Mouse (Mus musculus): ENCODE results near the gene Cldn13. TPM values are rescaled to one million over a fixed set of nuclear protein-coding genes. Genes with fewer than 3 reads are reported as not detected.

Cldn13 gene
- total RNA-seq, 1 experiment from 2014 or later: not detected

DNA sequence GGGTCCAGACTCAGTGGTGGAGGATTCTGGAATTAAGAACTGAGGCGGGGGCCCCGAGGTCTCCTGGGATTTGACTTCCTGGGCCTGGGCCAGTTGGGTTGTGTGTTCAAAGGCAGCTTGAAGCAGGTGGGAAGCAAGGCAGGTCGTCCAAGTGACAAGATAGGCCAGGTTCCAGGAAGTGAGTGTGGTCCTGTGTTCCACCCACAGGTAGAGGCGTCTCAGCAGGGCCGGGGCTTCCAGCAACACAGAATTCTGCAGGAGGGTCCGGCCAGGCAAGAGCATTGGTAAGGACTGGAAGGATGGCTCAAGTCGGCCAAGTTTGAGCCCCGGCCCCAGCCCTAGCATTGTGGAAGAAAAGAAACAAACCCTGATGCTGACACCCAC is 13.7 kb downstream of the Cldn13 start:
- ATAC-seq (ENCODE audit: extremely low read depth, insufficient number of reproducible peaks, low FRiP score, poor library complexity, severe bottlenecking): no peak

DNA sequence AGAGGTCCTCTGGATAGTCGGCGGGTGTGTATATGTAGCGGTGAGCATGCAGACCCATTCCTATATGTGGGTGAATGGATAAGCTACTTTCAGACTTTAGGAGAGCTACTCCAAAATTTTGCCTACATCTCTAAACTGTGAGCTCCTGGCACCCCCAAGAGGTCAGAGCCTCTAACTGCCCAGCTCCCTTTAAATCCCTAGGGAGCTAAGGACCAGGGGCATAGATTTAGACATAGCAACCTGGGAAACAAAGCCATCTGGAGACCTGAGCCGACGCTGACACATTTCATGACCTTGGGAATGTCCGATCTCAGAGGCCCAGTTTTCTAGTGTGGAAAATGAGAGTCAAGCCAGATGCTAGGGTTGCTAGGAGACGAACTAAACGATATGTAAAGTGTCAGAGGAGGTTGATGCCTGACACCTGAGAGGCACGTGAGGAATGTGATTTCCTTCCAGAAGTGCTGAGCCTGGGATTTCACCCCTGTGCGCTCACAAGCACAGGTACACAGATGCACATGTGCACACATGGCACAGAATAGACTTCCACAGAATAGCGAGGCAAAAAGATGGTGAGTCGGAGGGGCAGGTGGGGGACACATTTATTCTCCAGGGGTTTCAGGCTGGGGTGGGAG is 14.2 kb downstream of the Cldn13 start:
- no peak for ATAC-seq (ENCODE audit: extremely low read depth, insufficient number of reproducible peaks, low FRiP score, poor library complexity, severe bottlenecking)

DNA sequence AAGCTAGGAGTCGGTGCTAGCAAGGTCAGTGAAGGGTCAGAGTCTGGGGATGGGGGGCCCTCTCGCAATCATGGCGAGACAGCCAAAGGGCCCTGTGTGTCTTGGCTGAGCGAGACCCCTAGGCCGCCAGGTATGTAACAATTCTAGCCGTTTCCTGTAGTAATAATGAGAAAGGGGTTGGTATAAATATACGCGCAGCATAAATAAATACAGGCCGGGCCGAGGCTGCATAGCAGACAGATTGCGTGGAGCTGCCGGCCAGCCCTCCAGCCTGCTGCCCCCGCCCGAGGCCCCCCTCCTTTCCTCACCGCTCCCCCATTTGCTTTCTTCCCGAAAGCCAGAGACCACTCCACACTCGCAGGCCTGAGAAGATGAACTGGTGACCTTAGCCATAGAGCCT is 17.7 kb downstream of the Cldn13 start:
- no peak for ATAC-seq (ENCODE audit: extremely low read depth, insufficient number of reproducible peaks, low FRiP score, poor library complexity, severe bottlenecking)

DNA sequence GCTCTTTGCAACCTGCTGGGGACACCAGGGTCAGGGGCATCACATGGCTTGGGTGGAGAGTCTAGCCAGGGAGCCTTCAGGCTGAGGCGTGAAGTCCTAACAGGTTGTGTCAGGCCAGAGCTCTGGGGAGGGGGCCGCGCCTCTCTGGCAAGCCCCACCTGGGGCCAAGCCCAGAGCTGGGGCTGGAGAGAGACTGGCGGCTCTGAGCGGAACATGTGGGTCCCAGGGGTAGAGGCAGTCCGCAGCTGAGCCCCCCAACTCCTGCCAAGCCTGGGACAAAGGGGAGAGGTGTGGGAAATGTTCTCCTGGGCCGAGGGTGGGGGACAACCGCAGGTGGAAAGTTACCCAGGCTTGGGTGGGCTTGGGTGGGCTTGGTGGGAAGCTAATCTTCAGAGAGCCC is 18.4 kb downstream of the Cldn13 start:
- no peak for ATAC-seq (ENCODE audit: extremely low read depth, insufficient number of reproducible peaks, low FRiP score, poor library complexity, severe bottlenecking)

DNA sequence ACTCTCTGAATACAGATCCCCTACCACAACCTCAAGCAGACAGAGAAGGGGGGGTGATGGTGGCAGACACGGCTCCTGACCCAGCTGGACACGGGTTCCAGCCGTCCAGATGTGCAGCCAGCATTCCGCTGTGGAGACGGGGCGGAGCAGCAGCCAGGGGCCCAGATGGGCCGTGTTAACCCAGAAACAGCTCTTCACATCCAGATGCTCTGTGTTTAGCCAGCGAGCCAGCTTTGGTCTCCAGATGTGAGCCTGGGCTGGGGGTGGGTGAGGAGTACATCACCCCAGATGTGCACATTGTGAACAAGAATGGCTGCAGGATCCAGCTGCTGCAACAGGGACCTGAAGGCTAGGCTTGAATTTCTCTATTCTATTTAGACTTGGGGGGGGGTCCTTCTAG is 20.0 kb downstream of the Cldn13 start:
- ATAC-seq (ENCODE audit: extremely low read depth, insufficient number of reproducible peaks, low FRiP score, poor library complexity, severe bottlenecking): no peak

DNA sequence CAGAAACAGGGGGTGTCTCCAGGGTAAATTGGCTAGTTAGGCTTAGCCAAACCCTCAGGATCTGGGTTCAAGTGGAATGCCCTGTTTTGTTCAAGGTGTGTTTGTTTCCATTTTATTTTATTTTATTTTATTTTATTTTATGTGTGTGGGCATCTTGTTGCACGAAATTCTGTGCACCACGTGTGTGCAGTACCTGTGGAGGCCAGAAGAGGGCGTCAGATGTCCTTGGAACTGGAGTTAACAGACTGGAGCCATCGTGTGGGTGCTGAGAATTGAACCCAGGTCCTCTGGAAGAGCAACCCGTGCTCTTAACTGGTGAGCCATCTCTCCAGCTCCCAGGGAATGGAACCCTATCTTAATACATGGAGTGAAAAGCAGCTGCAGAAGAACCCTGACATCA is 22.6 kb downstream of the Cldn13 start:
- ATAC-seq (ENCODE audit: extremely low read depth, insufficient number of reproducible peaks, low FRiP score, poor library complexity, severe bottlenecking): no peak

DNA sequence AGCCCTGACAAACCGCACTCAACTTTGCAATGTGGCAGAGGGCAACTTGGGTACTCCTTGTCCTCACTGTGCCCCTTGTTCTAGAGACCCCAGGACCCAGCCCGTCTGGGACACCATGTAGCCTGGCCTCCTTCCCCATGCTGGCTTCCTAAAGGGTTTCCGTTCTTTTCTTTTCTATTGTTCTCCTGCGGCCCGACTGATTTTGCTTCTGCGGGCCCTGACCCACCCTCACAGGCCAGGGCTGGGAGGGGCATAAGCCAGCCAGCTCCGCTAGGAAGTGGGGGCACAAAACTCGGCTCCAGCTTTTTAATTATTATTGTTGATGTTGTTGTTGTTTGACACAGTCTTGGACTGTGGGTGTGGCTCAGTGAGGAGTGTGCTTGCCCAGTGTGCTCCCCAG is 23.8 kb downstream of the Cldn13 start:
- ATAC-seq (ENCODE audit: extremely low read depth, insufficient number of reproducible peaks, low FRiP score, poor library complexity, severe bottlenecking): no peak

DNA sequence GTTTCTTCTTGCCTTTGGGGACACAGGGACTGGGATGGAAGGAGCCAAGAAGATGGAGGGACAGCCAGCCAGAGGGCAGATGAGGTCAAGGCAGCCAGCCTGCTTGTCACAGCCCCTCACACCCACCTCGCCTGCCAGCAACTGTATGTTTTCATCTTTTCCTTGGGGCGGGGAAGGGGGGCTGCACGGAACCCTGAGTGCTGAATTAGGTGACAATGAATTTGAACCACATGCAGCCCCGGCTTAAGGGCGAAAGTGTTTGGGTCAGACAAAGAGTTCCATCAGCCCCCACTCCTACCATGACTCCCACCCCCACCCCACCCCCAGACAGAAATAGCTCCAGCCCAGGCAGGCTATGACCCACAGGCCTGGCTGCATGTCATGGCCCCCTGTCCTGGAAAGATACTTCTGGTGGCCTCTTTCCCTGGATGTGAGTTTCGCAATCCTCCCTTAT is 24.7 kb downstream of the Cldn13 start:
- no peak for ATAC-seq (ENCODE audit: extremely low read depth, insufficient number of reproducible peaks, low FRiP score, poor library complexity, severe bottlenecking)

DNA sequence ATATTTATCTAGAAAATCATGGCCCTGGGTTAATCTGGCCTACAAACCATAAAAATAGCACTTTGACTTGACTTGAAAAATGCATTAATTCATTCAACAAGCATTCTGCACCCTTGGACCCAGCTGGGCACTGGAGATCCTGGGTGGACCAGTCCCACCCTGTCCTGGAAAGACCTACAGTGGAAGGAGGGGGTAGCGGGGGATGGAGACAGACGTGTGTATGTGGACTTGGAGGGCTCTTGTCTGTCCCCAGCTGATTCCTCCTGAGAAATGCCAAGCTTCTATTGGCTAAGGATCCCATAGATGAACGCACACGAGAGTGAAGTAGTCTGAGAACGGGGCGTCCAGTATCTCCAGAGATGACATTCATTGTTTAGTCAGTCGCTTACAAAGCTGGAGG is 26.8 kb downstream of the Cldn13 start:
- no peak for ATAC-seq (ENCODE audit: extremely low read depth, insufficient number of reproducible peaks, low FRiP score, poor library complexity, severe bottlenecking)

DNA sequence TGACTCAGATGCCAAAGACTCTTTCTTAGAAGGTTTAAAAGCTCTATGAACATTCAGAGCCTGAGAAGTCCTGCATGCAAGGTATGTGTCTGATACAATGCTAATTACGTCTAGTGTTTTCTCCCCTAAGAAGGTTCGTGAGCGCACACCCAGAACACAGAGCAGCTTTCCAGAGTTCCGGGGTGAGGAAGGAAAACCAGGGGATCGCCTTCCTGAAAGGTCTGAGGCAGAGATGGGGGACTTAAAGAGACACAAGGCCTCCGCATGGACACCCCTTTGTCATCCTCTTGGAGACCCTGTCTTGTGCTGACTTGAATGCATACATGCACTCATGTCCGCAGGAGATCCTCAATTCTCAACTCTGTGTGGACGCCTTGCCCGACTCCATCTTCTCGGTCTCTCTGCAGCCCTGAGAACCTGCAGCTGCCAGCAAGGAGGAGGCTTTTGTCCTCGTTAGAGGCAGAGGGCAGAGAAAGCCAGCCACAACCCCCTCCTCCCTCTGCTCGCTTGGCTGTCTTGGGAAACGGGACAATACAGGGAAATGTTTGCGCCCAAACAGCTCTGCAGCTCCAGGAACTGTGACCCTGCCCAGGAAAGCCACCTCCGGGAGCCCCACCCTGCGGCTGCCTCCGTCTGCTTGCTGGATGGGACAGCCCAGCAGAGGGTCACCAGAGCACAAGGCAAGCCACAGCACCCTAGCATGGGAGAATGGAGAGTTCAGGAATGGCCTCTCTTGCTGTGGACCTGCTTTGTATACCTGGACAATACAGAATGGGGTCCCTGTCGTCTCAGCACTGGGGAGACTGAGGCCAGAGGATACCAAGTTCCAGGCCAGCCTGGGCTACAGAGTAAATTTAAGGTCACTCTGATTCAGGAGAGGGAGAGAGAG is 27.6 kb downstream of the Cldn13 start:
- ATAC-seq (ENCODE audit: extremely low read depth, insufficient number of reproducible peaks, low FRiP score, poor library complexity, severe bottlenecking): no peak

DNA sequence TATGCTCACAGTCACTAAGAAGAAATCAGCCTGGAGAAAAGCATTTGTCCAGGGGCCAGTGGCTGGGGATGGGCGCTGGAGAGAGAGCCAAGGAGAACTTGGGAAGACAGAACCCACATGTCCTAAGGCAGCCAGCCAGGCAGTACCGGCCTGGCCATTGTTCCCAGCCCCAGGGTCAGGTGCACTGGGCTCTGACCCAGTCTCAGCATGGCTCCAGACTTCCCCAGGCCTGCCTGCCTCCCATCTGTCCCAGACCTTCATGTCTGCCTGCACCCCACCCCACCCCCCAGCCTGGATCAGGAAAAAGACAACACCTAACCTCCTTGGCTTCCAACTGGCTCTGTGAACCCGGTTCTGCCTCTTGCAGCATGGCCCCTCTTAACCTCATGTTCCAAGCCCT is 32.2 kb downstream of the Cldn13 start:
- ATAC-seq (ENCODE audit: extremely low read depth, insufficient number of reproducible peaks, low FRiP score, poor library complexity, severe bottlenecking): no peak

DNA sequence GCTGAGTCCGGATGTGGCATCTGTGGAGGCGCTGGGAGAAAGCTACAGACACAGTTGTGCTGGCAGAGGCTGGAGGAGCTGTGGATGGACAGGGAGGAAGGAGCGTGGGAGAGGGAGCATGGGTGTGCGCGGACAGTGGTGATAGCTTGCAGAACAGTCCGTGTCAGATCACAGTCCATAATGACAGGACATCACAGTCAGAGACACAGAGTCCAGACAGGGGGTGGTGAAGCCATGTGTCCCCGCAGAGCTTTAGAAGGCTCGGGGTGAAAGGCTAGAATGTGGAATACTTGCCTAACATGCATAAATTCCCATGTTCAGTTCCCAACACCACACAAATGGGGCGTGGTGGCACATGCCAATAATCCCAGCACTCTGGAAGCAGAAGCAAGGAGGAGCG is 38.5 kb downstream of the Cldn13 start:
- ATAC-seq (ENCODE audit: extremely low read depth, insufficient number of reproducible peaks, low FRiP score, poor library complexity, severe bottlenecking): no peak

DNA sequence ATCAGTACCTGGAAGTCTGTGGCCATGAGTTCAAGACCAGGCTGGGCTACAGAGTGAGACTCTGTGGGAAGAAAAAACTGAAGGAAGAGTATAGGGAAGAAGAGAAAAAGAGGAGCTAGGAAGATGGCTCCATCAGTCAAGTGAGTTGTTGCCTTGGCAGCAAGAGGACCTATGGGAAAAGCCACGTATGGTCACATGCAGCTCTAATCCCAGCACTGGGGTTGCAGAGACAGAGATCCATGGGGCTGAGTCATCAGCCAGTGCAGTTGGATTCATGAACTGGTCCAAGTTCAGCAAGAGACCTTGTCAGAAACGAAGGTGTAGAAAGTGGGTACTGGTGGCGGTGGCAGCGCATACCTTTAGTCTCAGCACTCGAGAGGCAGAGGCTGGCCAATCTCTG is 40.1 kb downstream of the Cldn13 start:
- no peak for ATAC-seq (ENCODE audit: extremely low read depth, insufficient number of reproducible peaks, low FRiP score, poor library complexity, severe bottlenecking)

DNA sequence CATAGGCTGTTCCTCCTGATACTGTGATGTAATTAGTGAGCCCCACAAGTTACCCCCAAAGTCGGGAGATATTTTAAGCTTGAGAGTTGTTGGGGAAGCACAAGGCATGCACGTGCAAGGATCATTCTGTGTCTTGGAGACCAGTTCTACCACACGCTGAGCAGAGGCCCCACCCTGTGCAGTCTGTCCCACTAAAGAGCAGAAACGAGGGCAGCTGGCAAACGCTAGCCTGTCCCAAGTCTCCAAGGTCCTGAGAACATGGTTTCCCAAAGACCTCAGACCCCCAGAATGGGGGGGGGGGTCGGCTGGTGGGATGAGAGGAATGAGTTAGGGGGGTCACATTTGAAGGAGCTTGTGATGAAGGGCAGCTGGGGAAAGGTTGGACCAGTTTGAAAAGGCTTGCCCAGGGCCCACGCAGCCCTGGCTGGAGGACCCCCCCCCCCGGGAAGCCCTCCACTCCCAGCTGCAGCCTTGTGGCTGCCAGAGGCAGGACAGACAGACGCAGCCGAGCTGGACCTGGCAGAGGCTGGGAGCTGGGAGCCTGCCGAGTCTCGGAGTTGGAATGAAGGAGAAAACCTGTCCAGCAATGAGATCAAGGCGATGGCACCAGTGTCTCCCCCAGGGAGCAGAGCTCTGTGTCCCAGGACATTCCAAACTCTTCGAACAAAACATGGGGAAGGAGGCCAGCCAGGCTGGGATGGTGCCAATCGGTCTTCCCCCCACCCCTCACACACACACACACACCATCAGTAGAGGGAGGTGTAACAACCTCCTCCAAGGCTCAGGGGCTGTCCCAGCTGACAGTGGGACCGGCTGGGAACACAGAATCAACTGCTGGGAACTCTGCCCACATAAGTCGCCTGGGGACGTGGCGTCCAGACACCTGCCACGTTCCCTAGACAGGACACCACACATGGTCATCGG is 41.1 kb downstream of the Cldn13 start:
- ATAC-seq (ENCODE audit: extremely low read depth, insufficient number of reproducible peaks, low FRiP score, poor library complexity, severe bottlenecking): no peak

DNA sequence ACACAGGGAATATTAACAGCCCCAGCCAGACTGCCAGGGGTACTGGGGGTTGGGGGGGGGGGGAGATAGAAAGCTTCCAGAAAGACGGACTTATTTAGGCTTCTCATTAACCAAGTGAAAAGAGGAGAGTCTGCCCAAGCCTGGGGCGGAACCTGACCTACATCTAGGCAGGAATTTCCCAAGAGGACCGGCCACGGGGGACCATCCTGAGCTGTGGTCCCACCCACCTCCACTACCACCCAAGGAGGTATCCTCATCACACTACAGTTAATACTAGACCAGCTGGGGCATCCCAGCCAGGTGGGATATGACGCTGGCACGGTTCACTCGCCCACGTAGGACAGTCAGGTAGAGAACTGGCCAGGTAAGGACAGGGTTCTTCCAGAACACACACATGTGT is 42.3 kb downstream of the Cldn13 start:
- 0 out of 2 replicates have a peak, but pooled peaks have one; percentile 7 for ATAC-seq (ENCODE audit: extremely low read depth, insufficient number of reproducible peaks, low FRiP score, poor library complexity, severe bottlenecking)

DNA sequence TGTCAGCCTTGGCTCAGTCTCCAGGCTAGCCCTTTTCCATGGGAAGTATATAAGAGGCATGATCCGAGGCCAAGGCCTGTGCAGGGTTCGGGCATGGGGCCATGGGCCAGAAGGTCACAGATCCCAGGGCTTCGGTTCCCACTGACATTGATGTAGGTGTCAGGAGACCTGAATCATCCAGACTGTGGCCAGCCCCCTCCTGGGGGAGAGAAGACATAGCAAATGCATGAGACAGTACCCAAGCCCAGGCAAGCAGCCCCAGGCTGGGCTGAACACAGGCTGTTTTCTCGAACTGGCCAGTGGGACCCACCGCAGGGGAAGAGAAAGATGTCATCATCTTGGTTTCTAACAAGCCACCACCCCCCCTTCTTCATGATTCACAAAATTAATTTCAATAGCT is 42.7 kb downstream of the Cldn13 start:
- ATAC-seq (ENCODE audit: extremely low read depth, insufficient number of reproducible peaks, low FRiP score, poor library complexity, severe bottlenecking): no peak

DNA sequence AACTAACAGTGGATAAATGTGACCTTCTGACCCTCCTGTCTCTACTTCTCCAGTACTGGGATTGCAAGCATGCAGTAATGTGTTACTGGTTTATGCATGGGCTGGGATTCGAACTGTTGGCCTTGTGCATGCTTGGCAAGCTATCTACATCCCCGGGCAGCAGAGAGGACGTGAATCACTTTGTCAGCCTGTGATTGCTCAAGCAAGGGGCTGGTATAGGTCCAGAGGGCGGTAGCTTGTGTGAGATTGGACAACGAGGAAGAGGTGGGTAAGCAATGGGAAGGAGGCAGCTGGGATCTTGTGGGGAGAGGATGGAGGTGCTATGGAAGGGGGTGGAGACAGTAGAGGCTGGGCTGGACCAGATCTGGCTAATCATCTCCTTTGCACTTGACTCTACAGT is 46.8 kb downstream of the Cldn13 start:
- no peak for ATAC-seq (ENCODE audit: extremely low read depth, insufficient number of reproducible peaks, low FRiP score, poor library complexity, severe bottlenecking)

DNA sequence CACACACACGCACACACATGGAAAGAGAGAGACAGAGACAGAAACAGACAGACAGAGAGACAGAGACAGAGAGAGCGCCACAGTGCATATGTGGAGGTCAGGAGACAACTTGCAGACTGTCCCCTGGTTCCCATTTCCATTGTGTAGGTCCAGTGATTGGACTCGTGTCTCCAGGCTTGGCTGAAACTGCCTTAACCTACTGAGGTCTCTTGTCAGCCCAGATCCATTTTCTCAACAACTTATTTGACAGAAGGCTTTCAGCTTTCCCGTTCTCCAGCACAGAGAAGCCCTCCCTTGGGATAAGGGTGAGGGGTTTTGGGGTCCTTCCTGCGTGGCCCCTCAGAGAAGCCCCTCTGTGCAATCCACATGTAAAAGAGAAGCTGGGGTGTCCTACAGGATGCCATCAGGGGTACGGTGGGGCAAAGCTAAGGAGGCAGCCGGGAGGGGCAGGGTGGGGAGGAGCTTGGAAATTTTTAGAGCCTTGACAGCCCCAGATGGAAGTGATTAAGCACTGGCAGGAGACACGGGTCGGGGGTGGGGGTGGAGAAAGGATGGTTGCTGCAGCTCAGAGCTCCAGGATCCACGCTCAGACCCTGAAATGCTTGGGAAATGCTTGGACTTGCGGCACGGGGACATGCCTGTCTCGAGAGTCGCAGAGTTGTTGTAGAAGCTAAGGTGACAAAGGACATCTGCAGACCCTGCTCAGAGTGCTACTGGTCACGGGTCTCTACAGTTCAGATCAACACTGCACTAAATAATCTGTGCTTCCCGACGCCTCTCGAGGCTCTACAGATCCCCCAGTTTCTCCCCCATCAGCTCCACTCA is 47.8 kb downstream of the Cldn13 start:
- ATAC-seq (ENCODE audit: extremely low read depth, insufficient number of reproducible peaks, low FRiP score, poor library complexity, severe bottlenecking): no peak

DNA sequence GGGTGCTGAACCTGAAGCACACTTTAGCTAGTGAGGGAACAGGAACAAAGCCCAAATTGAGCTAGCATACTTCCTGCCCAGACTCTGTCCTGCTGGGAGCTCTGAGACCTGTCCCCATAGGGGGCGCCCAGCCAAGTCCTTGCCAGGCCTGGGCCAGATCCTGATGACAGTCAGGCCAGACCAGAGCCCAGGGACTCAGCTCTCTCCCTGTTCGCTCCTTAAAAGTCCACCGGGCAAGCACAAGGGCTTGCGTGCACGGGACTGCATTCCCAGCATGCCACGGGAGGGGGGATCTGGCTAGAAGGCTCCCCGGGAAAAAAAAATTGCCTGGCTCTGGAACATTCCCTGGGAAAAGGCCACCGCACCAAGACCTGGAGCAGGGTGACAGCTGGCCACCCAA is 50.2 kb downstream of the Cldn13 start:
- no peak for ATAC-seq (ENCODE audit: extremely low read depth, insufficient number of reproducible peaks, low FRiP score, poor library complexity, severe bottlenecking)

All from neutrophil, adult 5-6 weeks (primary cell).